Comparison of ENCODE assay signal across 30 mouse cellular contexts in genomic region chr10:94924878-94925277, GRCm38 (mm10). TPM values are rescaled to one million over a fixed set of nuclear protein-coding genes. Genes with fewer than 3 reads are reported as not detected.
DNase-seq lines count a peak whose midpoint lies in the region; ATAC-seq and TF ChIP-seq lines count a peak whose summit lies in the region.
"Had no signal": no experiment of that assay in that cellular context is flagged by ENCODE, and none has a peak within 500 bp of the region (broad histone marks: within the 10 kb centered on the region; RNA-seq: fewer than 3 reads in every experiment).

No protein-coding gene starts in this region.

- H3K4me1 ChIP-seq in heart, embryonic 13.5 days: peaks cover 19% of the 10 kb centered on the region
- H3K4me1 ChIP-seq in bone marrow, adult 2 months (ENCODE audit: control insufficient read depth, insufficient read depth, low read length): peaks cover 11% of the 10 kb centered on the region
- peaks cover 49% of the 10 kb centered on the region for H3K4me1 ChIP-seq in liver, embryonic 11.5 days (replicated peaks; ENCODE audit: control insufficient read depth, insufficient read depth, low read length)
- H3K4me1 ChIP-seq in liver, embryonic 16.5 days (ENCODE audit: control insufficient read depth, low read depth, low read length): peaks cover 38% of the 10 kb centered on the region
- peaks cover 22% of the 10 kb centered on the region for H3K4me1 ChIP-seq in limb, embryonic 10.5 days

- no peak overlapping the region for H3K4me2 ChIP-seq in heart, embryonic 13.5 days
- H3K4me2 ChIP-seq in liver, embryonic 11.5 days: peak overlapping the region; percentile 9; the same call in 1 of the 2 replicates
- peak overlapping the region; percentile 18; the same call in 1 of the 2 replicates for H3K4me2 ChIP-seq in liver, embryonic 16.5 days (ENCODE audit: low read depth, low read length)
- H3K4me2 ChIP-seq: embryonic facial prominence, embryonic 13.5 days; forebrain, embryonic 12.5 days; intestine, embryonic 15.5 days; midbrain, embryonic 15.5 days; neural tube, embryonic 15.5 days; stomach, embryonic 15.5 days had no signal

- TF ChIP-seq POLR2A in bone marrow, adult 2 months (IDR thresholded peaks at IDR 0.05; ENCODE audit: borderline replicate concordance, control insufficient read depth, low read depth, low read length): no peak

- H3K27me3 ChIP-seq in heart, embryonic 13.5 days (replicated peaks): no peaks in the 10 kb centered on the region
- no peaks in the 10 kb centered on the region for H3K27me3 ChIP-seq in liver, embryonic 11.5 days (replicated peaks; ENCODE audit: control insufficient read depth, insufficient read depth, low read length)
- H3K27me3 ChIP-seq in liver, embryonic 16.5 days (ENCODE audit: control insufficient read depth, insufficient read depth, low read depth, low read length): no peaks in the 10 kb centered on the region
- H3K27me3 ChIP-seq in limb, embryonic 10.5 days (ENCODE audit: low read depth, poor library complexity, severe bottlenecking): no peaks in the 10 kb centered on the region
- H3K27me3 ChIP-seq: embryonic facial prominence, embryonic 13.5 days; forebrain, embryonic 12.5 days; intestine, embryonic 15.5 days; midbrain, embryonic 15.5 days; neural tube, embryonic 15.5 days; stomach, embryonic 15.5 days had no signal

- peak overlapping the region; percentile 60 for H3K27ac ChIP-seq in heart, embryonic 13.5 days (replicated peaks)
- H3K27ac ChIP-seq in bone marrow, adult 2 months (ENCODE audit: control insufficient read depth, insufficient read depth, low read depth, low read length, poor library complexity): peak overlapping the region; percentile 38; the same call in 1 of the 2 replicates
- H3K27ac ChIP-seq in liver, embryonic 11.5 days (ENCODE audit: low read depth, low read length): peak overlapping the region; percentile 57; the same call in 1 of the 2 replicates
- peak overlapping the region; percentile 48 for H3K27ac ChIP-seq in liver, embryonic 16.5 days (ENCODE audit: low read length)
- H3K27ac ChIP-seq in limb, embryonic 10.5 days: no peak overlapping the region
- H3K27ac ChIP-seq: embryonic facial prominence, embryonic 13.5 days; forebrain, embryonic 12.5 days; hindbrain, postnatal 0 days; intestine, embryonic 15.5 days; midbrain, embryonic 15.5 days; neural tube, embryonic 15.5 days; stomach, embryonic 15.5 days had no signal

- 72% methylated on average over 4 of the region's 4 CpGs for WGBS in heart, embryonic 13.5 days
- 64% methylated on average over 4 of the region's 4 CpGs for WGBS in bone marrow, adult 2 months
- 58% methylated on average over 4 of the region's 4 CpGs for WGBS in liver, embryonic 11.5 days
- 32% methylated on average over 4 of the region's 4 CpGs for WGBS in liver, embryonic 16.5 days (ENCODE audit: insufficient replicate concordance)
- 91% methylated on average over 4 of the region's 4 CpGs for WGBS in limb, embryonic 10.5 days

- no peak for ATAC-seq in heart, embryonic 13.5 days (ENCODE audit: extremely low read depth, insufficient number of reproducible peaks, low FRiP score, low TSS enrichment)
- 0 out of 2 replicates have a peak, but pooled peaks have one; percentile 31 for ATAC-seq in liver, embryonic 11.5 days (replicated peaks; ENCODE audit: low FRiP score)
- ATAC-seq in liver, embryonic 16.5 days (ENCODE audit: low read depth): peak; percentile 27; the same call in 1 of the 2 replicates
- ATAC-seq in activated CD4-positive, CD25-positive, alpha-beta regulatory T cell, adult 4 months: no peak
- ATAC-seq: forebrain, postnatal 0 days; hindbrain, postnatal 0 days; intestine, embryonic 15.5 days; lung, postnatal 0 days; midbrain, embryonic 15.5 days had no signal

- TF ChIP-seq CTCF in bone marrow, adult 2 months (IDR thresholded peaks at IDR 0.05; ENCODE audit: control insufficient read depth, insufficient read depth, low read length): no peak

- no peak overlapping the region for H3K9ac ChIP-seq in heart, embryonic 13.5 days
- H3K9ac ChIP-seq in liver, embryonic 11.5 days (ENCODE audit: low read depth, low read length): no peak overlapping the region
- H3K9ac ChIP-seq in liver, embryonic 16.5 days (ENCODE audit: low read depth, low read length): no peak overlapping the region
- H3K9ac ChIP-seq: embryonic facial prominence, embryonic 13.5 days; forebrain, embryonic 12.5 days; forebrain, postnatal 0 days; intestine, embryonic 15.5 days; midbrain, embryonic 15.5 days; neural tube, embryonic 15.5 days; stomach, embryonic 15.5 days had no signal

- no peaks in the 10 kb centered on the region for H3K36me3 ChIP-seq in heart, embryonic 13.5 days
- H3K36me3 ChIP-seq in liver, embryonic 11.5 days (ENCODE audit: control insufficient read depth, insufficient read depth, low read length): no peaks in the 10 kb centered on the region
- no peaks in the 10 kb centered on the region for H3K36me3 ChIP-seq in liver, embryonic 16.5 days (ENCODE audit: control insufficient read depth, insufficient read depth)
- no peaks in the 10 kb centered on the region for H3K36me3 ChIP-seq in limb, embryonic 10.5 days
- H3K36me3 ChIP-seq: embryonic facial prominence, embryonic 13.5 days; intestine, embryonic 15.5 days; midbrain, embryonic 15.5 days; stomach, embryonic 15.5 days had no signal

- H3K4me3 ChIP-seq in heart, embryonic 13.5 days: no peak overlapping the region
- no peak overlapping the region for H3K4me3 ChIP-seq in bone marrow, adult 2 months (replicated peaks; ENCODE audit: control insufficient read depth, low read depth, low read length)
- H3K4me3 ChIP-seq in liver, embryonic 11.5 days (ENCODE audit: low read depth, low read length): no peak overlapping the region
- H3K4me3 ChIP-seq in liver, embryonic 16.5 days (ENCODE audit: low read depth, low read length): no peak overlapping the region
- H3K4me3 ChIP-seq in limb, embryonic 10.5 days: no peak overlapping the region
- H3K4me3 ChIP-seq: embryonic facial prominence, embryonic 13.5 days; forebrain, embryonic 12.5 days; intestine, embryonic 15.5 days; midbrain, embryonic 15.5 days; neural tube, embryonic 15.5 days; stomach, embryonic 15.5 days had no signal

- H3K9me3 ChIP-seq in heart, embryonic 13.5 days: no peaks in the 10 kb centered on the region
- no peaks in the 10 kb centered on the region for H3K9me3 ChIP-seq in liver, embryonic 11.5 days (ENCODE audit: control insufficient read depth, low read length)
- no peaks in the 10 kb centered on the region for H3K9me3 ChIP-seq in liver, embryonic 16.5 days (replicated peaks; ENCODE audit: control insufficient read depth, low read length)
- H3K9me3 ChIP-seq in limb, embryonic 10.5 days (replicated peaks): no peaks in the 10 kb centered on the region
- H3K9me3 ChIP-seq: embryonic facial prominence, embryonic 13.5 days; forebrain, embryonic 12.5 days; intestine, embryonic 15.5 days; midbrain, embryonic 15.5 days; neural tube, embryonic 15.5 days; stomach, embryonic 15.5 days had no signal

- DNase-seq in heart, postnatal 36 days: no peak
- no peak for DNase-seq in liver, embryonic 11.5 days (ENCODE audit: low spot score)
- no peak for DNase-seq in cerebellum, postnatal 25 days
- no peak for DNase-seq in limb, embryonic 10.5 days (ENCODE audit: low spot score)
- DNase-seq: adrenal gland, adult 8-10 months; B cell, adult 2 months; cerebellum, adult 11 months; cerebellum, adult 9-10 months; forebrain, postnatal 0 days; gastrocnemius, postnatal 14 days; heart, postnatal 10 days; kidney, adult 2 months; kidney, postnatal 36 days; lung, adult 18-20 months; lung, postnatal 4 days; retina, postnatal 1 day; right cerebral cortex, postnatal 25 days; thymus, postnatal 14 days had no signal

- intact Hi-C loops in heart, postnatal 36 days (cut with DNase I): no loop called here

RNA-seq across cellular contexts. Expression of gene Plxnc1, which starts 19.8 kb away (rescaled TPM):
- 3.1 and 3.3 TPM in 2 replicates for polyA plus RNA-seq in heart, embryonic 13.5 days (2015; fragmentation: Nextera tagmentation; extraction: Ambion mirVana)
- 1 to 10 TPM; 2.0 to 3.0 TPM for total RNA-seq in heart, postnatal 36 days (2021)
- polyA plus RNA-seq in bone marrow, adult 2 months (2011; ENCODE audit: insufficient read depth, insufficient read length, low replicate concordance, missing spikeins): 4.2 and 16.4 TPM in 2 replicates
- 5.3 and 6.0 TPM in 2 replicates for polyA plus RNA-seq in liver, embryonic 11.5 days (2014; fragmentation: Nextera tagmentation; extraction: Ambion mirVana)
- 1.5 TPM in 2 replicates for polyA plus RNA-seq in liver, embryonic 16.5 days (2015; fragmentation: Nextera tagmentation; extraction: Ambion mirVana)
- polyA plus RNA-seq in activated CD4-positive, CD25-positive, alpha-beta regulatory T cell, adult 4 months (2017; shearing (Covaris generic)): 10 to 100 TPM; 21.2 to 26.3 TPM
- polyA plus RNA-seq in limb, embryonic 10.5 days (2016; fragmentation: Nextera tagmentation; extraction: Ambion mirVana): 0.35 and 0.48 TPM in 2 replicates

Comparison
In these comparisons a context has a peak if more than half of its experiments do, and no peak if none do; other contexts are left out.
1. ATAC-seq: peak in liver, embryonic 11.5 days (single experiment) and liver, embryonic 16.5 days (single experiment); none in heart, embryonic 13.5 days (single experiment) and activated CD4-positive, CD25-positive, alpha-beta regulatory T cell, adult 4 months (single experiment).